Mouse (Mus musculus) cerebellum, adult 11 months (tissue): Measurements from ENCODE around the gene Rnase12.
"Not testable (repeated sequence)": the region's sequence is repeated elsewhere in the genome, so short reads cannot be mapped to it uniquely, and the experiment has no call there.

Experiments
- DNase-seq: peaks from one replicate; pipeline ENCODE4 v3.0.0; 2022

Gene Rnase12

DNA sequence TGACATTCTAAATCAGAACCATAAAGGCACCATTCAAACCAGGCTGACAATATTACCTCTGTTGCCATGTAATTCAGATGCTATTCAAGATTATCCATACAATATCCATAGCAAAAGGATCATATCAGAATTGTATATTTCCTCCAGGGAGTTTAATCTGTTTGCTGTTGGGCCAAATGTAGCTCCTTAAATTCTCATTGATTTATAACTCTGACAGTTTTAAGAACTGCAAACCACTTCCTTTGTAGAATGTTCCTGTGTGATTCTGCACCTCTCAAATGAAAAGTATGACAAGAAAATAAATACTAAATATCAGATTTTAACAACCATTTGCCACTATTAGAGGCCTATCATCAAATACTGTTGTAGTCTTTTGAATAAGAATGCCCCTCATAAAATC lies 41.7 kb downstream of the Rnase12 start:
- no peak for DNase-seq

GRCm38 (mm10) chr14:51014724-51015123 lies 42.7 kb downstream of the Rnase12 start:
- DNase-seq, result not testable (repeated sequence)

DNA sequence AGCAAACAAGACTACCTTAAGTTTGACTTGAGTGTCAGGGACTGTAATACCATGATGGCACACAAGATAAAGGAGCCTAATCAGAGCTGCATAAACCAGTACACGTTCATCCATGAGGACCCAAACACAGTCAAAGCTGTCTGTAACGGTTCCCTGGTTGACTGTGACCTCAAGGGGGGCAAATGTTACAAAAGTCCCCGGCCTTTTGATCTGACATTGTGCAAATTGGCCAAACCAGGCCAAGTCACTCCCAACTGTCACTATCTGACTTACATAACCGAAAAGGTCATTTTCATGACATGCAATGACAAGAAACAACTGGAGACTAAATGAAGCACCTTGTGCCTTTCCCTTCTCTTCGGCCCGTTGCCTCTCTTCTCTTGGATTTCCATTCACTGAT lies 47.9 kb downstream of the Rnase12 start:
- no peak for DNase-seq

DNA sequence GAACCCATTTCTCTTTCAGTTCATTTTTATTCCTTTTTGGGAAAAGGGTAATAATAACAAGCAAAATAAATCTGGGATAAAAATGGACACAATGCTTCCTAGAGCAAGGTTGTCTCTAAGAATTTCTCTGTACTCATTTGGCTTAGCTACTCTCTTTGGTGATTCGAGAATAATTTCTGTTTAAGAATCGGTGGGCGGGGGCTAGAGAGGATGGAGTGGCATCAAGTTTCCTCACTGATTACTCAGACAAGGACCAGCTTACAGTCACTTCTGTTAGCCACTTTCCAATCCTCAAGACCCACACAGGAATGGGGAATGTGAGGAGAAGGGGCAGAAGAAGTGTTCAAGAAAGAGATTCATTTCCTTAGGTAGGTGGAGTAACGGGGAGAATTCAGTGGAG lies 48.7 kb downstream of the Rnase12 start:
- DNase-seq, result no peak

DNA sequence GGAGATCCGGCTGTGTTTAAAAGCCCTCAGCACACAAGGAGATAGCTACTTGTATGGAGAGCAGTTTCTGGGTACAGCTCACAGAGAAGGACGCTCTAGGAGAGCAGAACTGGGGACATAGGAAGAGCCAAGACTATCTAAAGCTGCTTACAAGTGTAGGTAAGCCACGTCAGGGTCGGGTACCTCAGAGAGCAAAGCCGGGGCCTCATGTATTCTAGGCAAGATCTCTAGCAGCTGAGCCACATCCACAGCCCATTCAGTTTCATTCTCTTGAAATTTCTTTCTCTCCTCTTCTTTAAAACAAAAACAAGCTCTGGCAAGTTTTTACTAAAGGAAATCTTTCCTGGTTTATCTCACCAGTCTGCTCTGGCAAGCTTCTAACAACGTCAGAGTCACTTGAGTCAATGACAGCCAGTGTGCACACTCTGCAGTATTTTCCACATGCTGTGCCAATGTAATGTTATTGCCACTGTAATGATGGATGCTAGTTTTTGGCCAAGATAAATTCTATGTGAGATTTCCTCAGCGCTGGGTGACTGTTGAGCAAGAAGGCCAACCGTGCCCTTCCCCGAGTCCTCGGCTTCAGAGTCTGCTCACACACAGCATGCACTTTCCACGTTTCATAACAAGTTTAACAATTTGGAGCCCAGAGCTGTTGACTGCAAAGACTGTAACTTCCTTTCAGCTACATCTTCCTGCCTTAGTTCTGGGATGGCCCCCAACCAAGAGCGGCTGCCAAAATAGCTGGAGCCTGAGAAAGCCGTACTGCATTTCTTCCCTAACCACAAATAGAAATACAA lies 49.3 kb downstream of the Rnase12 start:
- no peak for DNase-seq

DNA sequence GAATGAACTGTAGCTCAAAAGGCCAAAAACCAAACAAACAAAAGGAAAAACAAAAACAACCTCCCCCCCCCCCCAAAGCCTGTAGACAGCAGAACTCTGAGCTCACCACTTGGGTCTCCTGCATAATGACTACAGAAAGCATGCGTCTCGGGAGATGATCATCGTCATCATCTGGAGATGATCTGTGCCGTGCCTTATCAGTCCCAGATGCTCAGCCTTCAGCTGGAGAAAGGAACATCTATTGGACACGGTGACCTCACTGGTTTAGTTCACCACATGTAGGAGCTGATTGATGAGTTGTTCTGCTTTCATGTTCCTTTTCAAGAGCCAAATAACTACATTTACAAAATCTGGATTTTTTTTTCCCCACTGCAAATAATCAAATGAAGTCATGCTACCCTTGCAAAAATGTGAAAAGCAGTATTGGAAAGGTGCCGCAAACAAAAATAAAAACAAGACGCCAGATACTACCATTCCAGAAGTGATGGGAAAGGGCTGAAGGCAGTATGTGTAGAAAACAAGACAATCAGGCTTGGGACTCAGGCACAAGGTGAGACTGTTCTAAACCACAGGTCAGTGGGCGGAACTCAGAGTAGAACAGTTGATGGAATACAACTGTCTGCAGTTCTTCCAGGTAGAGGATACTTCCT lies 50.2 kb downstream of the Rnase12 start, which contains the start of gene Rnase10:
Gene Rnase10, plus strand, starts transcription at position 600 of the 650 bp plus-strand sequence.
- DNase-seq, result no peak
